Mouse (Mus musculus) cerebellum, adult 8-10 months (tissue): ENCODE results near the gene Grin3b.
A peak's percentile ranks its signal among the peaks of the same experiment; 100 is the strongest.

ENCODE experiments used
- DNase-seq: peaks from one replicate; pipeline ENCODE4 v3.0.0; 2022

Gene Grin3b

GRCm38 (mm10) chr10:79970415-79971182 is at the start of gene Grin3b:
TSS of gene Grin3b (plus strand) at chr10:79970715.
- DNase-seq = no peak

GRCm38 (mm10) chr10:79920958-79921535 is 49.5 kb upstream of the Grin3b start, which contains the start of gene R3hdm4:
TSS of gene R3hdm4 (minus strand) at chr10:79921208.
- DNase-seq = no peak

GRCm38 (mm10) chr10:79921572-79921971 is 48.9 kb upstream of the Grin3b start:
- no peak for DNase-seq

- peak; percentile 98 for DNase-seq
Observed at GRCm38 (mm10) chr10:79924998-79925784, 45.3 kb upstream of the Grin3b start.

- DNase-seq = no peak
Observed at GRCm38 (mm10) chr10:79925785-79926490, 44.6 kb upstream of the Grin3b start.

- DNase-seq = peak; percentile 86
Observed at GRCm38 (mm10) chr10:79926491-79927323, 43.8 kb upstream of the Grin3b start, which contains the start of gene Arid3a. TSS of gene Arid3a (plus strand) at chr10:79927043.

- no peak for DNase-seq
Observed at GRCm38 (mm10) chr10:79927324-79928029, 43.0 kb upstream of the Grin3b start.

- no peak for DNase-seq
Observed at GRCm38 (mm10) chr10:79928030-79928694, 42.4 kb upstream of the Grin3b start.

- DNase-seq = no peak
Observed at GRCm38 (mm10) chr10:79928907-79929701, 41.4 kb upstream of the Grin3b start.

GRCm38 (mm10) chr10:79929967-79930825 is 40.3 kb upstream of the Grin3b start:
- no peak for DNase-seq

GRCm38 (mm10) chr10:79930826-79931186 is 39.7 kb upstream of the Grin3b start:
- DNase-seq = no peak

- no peak for DNase-seq
Observed at GRCm38 (mm10) chr10:79931797-79932196, 38.7 kb upstream of the Grin3b start.

GRCm38 (mm10) chr10:79932736-79933135 is 37.8 kb upstream of the Grin3b start:
- DNase-seq = no peak

GRCm38 (mm10) chr10:79933145-79933679 is 37.3 kb upstream of the Grin3b start:
- DNase-seq = no peak

- no peak for DNase-seq
Observed at GRCm38 (mm10) chr10:79933861-79934260, 36.7 kb upstream of the Grin3b start.

- no peak for DNase-seq
Observed at GRCm38 (mm10) chr10:79934272-79934721, 36.2 kb upstream of the Grin3b start.

GRCm38 (mm10) chr10:79934794-79935569 is 35.5 kb upstream of the Grin3b start:
- no peak for DNase-seq
